Mouse (Mus musculus) bone marrow, adult 2 months (tissue): ENCODE data around the gene Camk2b. TPM values are rescaled to one million over a fixed set of nuclear protein-coding genes. Genes with fewer than 3 reads are reported as not detected.
A peak's percentile ranks its signal among the peaks of the same experiment; 100 is the strongest.

Experiments
- H3K27ac ChIP-seq: fragments of 200-500 bp; 2 replicates; pipeline ENCODE4 v1.5.1; 2012; ENCODE audit warnings: low read depth, mild to moderate bottlenecking, control low read depth, inconsistent platforms, low read length; ENCODE audit not compliant: control insufficient read depth, poor library complexity, insufficient read depth
- H3K4me1 ChIP-seq: fragments of 200-500 bp; 2 replicates; pipeline ENCODE4 v1.6.1; 2011; ENCODE audit warnings: low read length; ENCODE audit not compliant: control insufficient read depth, insufficient read depth
- H3K4me3 ChIP-seq: fragments of 200-500 bp; replicated peaks from 2 replicates; pipeline ENCODE3; 2011; ENCODE audit warnings: mild to moderate bottlenecking, low read depth, low read length, control low read depth; ENCODE audit not compliant: control insufficient read depth
- CTCF ChIP-seq: fragments of 200-500 bp; IDR thresholded peaks from 2 replicates; pipeline ENCODE4 v1.5.1; 2011; ENCODE audit warnings: low read length, control low read depth; ENCODE audit not compliant: control insufficient read depth, insufficient read depth
- POLR2A ChIP-seq: fragments of 200-500 bp; IDR thresholded peaks from 2 replicates; pipeline ENCODE4 v1.6.1; 2011; ENCODE audit warnings: low read depth, mild to moderate bottlenecking, control low read depth, low read length, borderline replicate concordance; ENCODE audit not compliant: control insufficient read depth
- WGBS: fragments of 180-500 bp; shearing (Covaris S2); methylation state at CpG from one replicate; pipeline ENCODE4 v1.1.7; 2018; 5-methylcytosine and 5-hydroxymethylcytosine counted together
- polyA plus RNA-seq: library from polyadenylated mRNA; stranded (reverse); fragments of >200 nt; gene quantifications from 2 replicates; pipeline ENCODE4 v1.2.4, GENCODE M21; 2011; ENCODE audit warnings: low replicate concordance; ENCODE audit not compliant: missing spikeins, insufficient read depth, insufficient read length

The Camk2b gene
- polyA plus RNA-seq, 1 experiment, result 5.1 TPM

GRCm38 (mm10) chr11:6036477-6036876 is 29.7 kb downstream of the Camk2b start:
- Histone ChIP-seq H3K4me1 (no peaks in the 10 kb centered on the region), H3K4me3 (no peak overlapping the region), H3K27ac (no peak overlapping the region)
- WGBS, result 68% methylated on average over 4 of the region's 4 CpGs
- TF ChIP-seq CTCF (no peak), POLR2A (no peak)

DNA sequence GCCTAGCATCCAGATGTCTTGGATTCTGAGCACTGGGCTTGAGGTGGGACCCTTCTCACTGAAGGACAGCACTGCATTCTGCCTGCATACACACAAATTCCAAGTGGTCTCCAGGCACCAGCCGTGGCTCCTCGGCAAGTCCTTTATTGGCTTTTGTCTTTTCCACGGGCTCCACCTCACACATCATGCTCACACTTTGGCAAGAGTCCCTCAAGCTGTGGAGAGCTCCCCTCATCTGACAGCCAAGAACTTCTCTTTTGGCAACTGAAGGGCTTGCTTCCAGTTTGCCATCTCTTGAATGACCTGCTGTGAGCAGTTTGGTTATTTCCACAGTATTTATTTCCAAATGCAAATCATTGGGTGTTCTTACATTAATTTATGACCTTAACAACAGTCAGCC is 30.6 kb downstream of the Camk2b start:
- WGBS, result 67% methylated on average over 3 of the region's 3 CpGs
- Histone ChIP-seq H3K4me1 (no peaks in the 10 kb centered on the region), H3K27ac (no peak overlapping the region), H3K4me3 (no peak overlapping the region)
- TF ChIP-seq POLR2A (no peak), CTCF (no peak)

DNA sequence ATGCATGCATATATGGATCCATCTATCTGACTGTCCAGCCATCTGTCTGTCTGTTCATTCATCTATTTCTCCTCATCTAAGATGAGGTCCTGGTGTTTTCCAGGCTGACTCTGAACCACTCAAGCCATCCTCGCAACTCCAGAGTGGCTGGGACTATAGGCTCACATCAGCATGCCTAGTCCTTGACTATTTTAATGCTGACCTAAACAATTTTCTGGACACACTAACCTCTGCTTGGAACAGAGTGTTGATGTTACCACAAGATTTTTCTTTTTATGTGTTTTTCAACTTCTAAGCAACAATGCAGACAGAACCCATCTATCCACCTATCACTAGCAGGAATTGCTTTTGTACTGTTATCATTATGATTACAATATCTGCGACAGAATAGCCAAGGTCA is 31.4 kb downstream of the Camk2b start:
- TF ChIP-seq POLR2A (no peak), CTCF (no peak)
- Histone ChIP-seq H3K4me3 (no peak overlapping the region), H3K27ac (no peak overlapping the region), H3K4me1 (no peaks in the 10 kb centered on the region)
- 80% methylated on average over 2 of the region's 2 CpGs for WGBS

GRCm38 (mm10) chr11:6033801-6034200 is 32.4 kb downstream of the Camk2b start:
- 74% methylated on average over 5 of the region's 5 CpGs for WGBS
- no peak overlapping the region for H3K4me3 ChIP-seq
- H3K27ac ChIP-seq, result no peak overlapping the region
- TF ChIP-seq POLR2A (no peak), CTCF (no peak)
- H3K4me1 ChIP-seq, result no peaks in the 10 kb centered on the region

DNA sequence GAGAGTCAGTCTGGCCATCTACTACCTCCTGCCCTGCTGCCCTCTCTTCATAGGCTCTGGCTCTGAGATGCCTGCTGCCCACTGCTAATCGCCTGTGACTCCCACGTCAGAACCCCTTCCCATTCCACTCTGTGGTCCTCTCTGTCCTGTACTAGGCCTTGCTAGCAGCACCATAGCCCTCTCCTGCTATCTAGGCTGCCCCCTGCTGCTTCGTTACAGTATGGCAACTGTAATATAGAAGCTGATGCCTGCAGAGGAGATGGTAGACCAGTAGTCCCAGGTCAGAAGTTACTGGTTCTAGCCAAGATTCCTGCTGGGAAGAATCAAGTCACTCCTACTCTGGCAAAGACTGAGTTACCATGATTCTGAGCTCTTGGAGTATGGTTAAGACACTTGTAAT is 33.0 kb downstream of the Camk2b start:
- WGBS, result 50% methylated on average over 3 of the region's 3 CpGs
- H3K4me1 ChIP-seq, result no peaks in the 10 kb centered on the region
- peak; percentile 68 for TF ChIP-seq CTCF
- TF ChIP-seq POLR2A, result no peak

DNA sequence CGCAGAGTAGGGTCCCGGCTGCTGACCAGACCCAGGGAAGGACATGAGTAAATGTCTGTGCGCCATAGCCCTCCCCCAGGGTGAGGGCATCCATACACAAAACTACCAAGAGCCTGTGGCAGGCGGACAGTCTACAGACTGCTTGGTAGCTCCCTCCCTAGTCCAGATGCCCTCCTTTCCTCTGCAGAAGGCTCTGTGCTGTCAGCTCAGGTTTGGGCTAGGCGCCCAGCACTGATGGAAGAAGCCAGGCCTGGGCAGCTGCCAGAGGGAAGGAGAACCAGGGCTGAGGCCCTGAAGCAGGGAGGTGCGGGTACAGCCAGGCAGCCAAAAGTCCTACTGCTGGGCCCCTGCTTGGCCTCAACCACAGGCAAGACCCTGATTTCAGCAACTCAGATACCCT is 35.5 kb downstream of the Camk2b start:
- Histone ChIP-seq H3K27ac (no peak overlapping the region), H3K4me3 (no peak overlapping the region), H3K4me1 (no peaks in the 10 kb centered on the region)
- TF ChIP-seq POLR2A (no peak), CTCF (no peak)
- 76% methylated on average over 6 of the region's 6 CpGs for WGBS

More for the DNA sequence above, 33.0 kb downstream of the Camk2b start:
- Histone ChIP-seq H3K4me3 (no peak overlapping the region), H3K27ac (no peak overlapping the region)

GRCm38 (mm10) chr11:6029790-6030189 is 36.4 kb downstream of the Camk2b start:
- Histone ChIP-seq H3K27ac (no peak overlapping the region), H3K4me3 (no peak overlapping the region), H3K4me1 (no peaks in the 10 kb centered on the region)
- TF ChIP-seq POLR2A, result no peak
- TF ChIP-seq CTCF, result no peak
- WGBS, result 70% methylated on average over 3 of the region's 3 CpGs

- H3K27ac ChIP-seq, result no peak overlapping the region
- no peak overlapping the region for H3K4me3 ChIP-seq
- WGBS, result 90% methylated on average over 7 of the region's 7 CpGs
- no peaks in the 10 kb centered on the region for H3K4me1 ChIP-seq
- TF ChIP-seq CTCF, result no peak
- TF ChIP-seq POLR2A, result no peak
Measured at GRCm38 (mm10) chr11:6028911-6029310, 37.3 kb downstream of the Camk2b start.

DNA sequence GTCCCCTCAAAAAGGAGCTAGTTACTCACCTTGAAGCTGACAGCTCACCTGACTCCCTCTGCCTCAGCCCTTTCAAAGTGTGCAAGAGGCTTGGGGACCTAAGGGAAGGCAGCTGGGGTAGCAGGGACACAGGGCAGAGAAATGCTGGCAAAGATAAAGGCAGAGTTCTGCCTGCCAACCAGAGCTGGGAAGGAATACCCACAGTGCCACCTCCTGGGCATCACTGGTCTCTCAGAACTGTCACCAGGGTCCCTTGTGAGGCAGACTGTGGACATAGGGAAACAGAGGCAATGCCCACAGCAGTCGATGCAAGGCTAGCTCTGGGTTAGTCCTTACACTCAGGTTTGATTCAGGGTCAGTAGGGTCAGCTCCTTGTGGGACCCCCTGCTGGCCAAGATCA is 39.8 kb downstream of the Camk2b start:
- TF ChIP-seq POLR2A (no peak), CTCF (peak; percentile 68)
- H3K27ac ChIP-seq, result no peak overlapping the region
- H3K4me3 ChIP-seq, result no peak overlapping the region
- 44% methylated on average over 1 of the region's 1 CpGs for WGBS
- no peaks in the 10 kb centered on the region for H3K4me1 ChIP-seq
